Mouse (Mus musculus) neural tube, embryonic 14.5 days (tissue): ENCODE data around the gene Pdzrn3. TPM values are rescaled to one million over a fixed set of nuclear protein-coding genes. Genes with fewer than 3 reads are reported as not detected.

Experiments
- ATAC-seq: fragments of 200-750 bp; cut with Nextera tagmentation; 2 replicates; pipeline ENCODE4 v1.8.0; 2017; ENCODE audit warnings: low read depth, mild to moderate bottlenecking, moderate TSS enrichment, moderate library complexity
- H3K27ac ChIP-seq: fragments of 300-500 bp; sonication (generic); 2 replicates; pipeline ENCODE4 v1.5.1; 2014; ENCODE audit warnings: low read depth, mild to moderate bottlenecking, control low read depth, low read length, moderate library complexity, mixed read lengths
- H3K27me3 ChIP-seq: fragments of 300-500 bp; sonication (generic); 2 replicates; pipeline ENCODE4 v1.6.1; 2014; ENCODE audit warnings: low read length; ENCODE audit not compliant: control insufficient read depth, insufficient read depth
- H3K36me3 ChIP-seq: fragments of 300-500 bp; sonication (generic); 2 replicates; pipeline ENCODE4 v1.6.1; 2014; ENCODE audit warnings: low read length, mixed read lengths; ENCODE audit not compliant: control insufficient read depth, insufficient read depth
- H3K4me1 ChIP-seq: fragments of 300-500 bp; sonication (generic); 2 replicates; pipeline ENCODE4 v1.6.1; 2014; ENCODE audit warnings: low read length; ENCODE audit not compliant: control insufficient read depth, insufficient read depth
- H3K4me2 ChIP-seq: fragments of 300-500 bp; sonication (generic); 2 replicates; pipeline ENCODE4 v1.6.1; 2014; ENCODE audit warnings: mild to moderate bottlenecking, low read depth, low read length, control low read depth
- H3K4me3 ChIP-seq: fragments of 300-500 bp; sonication (generic); 2 replicates; pipeline ENCODE4 v1.5.1; 2014; ENCODE audit warnings: low read depth, low read length, control low read depth, mixed read lengths
- H3K9ac ChIP-seq: fragments of 300-500 bp; sonication (generic); replicated peaks from 2 replicates; pipeline ENCODE4 v1.6.1; 2014; ENCODE audit warnings: low read depth, mild to moderate bottlenecking, control low read depth, low read length, mixed read lengths
- H3K9me3 ChIP-seq: fragments of 300-500 bp; sonication (generic); 2 replicates; pipeline ENCODE4 v1.6.1; 2016; ENCODE audit warnings: low read length; ENCODE audit not compliant: control insufficient read depth
- WGBS: fragments of 180-500 bp; shearing (Covaris S2); extraction: QIAGEN DNeasy Blood & Tissue Kit; methylation state at CpG from one replicate; pipeline ENCODE4 v1.1.7; 2014; 5-methylcytosine and 5-hydroxymethylcytosine counted together
- polyA plus RNA-seq: library from polyadenylated mRNA; unstranded; fragments of >200 nt; fragmentation: Nextera tagmentation; extraction: Ambion mirVana; gene quantifications from 2 replicates; pipeline ENCODE4 v1.2.1, GENCODE M21; 2014

Pdzrn3 gene
- polyA plus RNA-seq, 1 experiment from 2014 or later, result 28.4 TPM

- H3K4me1 ChIP-seq, result no peaks in the 10 kb centered on the region
- 13% methylated on average over 11 of the region's 11 CpGs for WGBS
- ATAC-seq, result peak; percentile 75
- H3K36me3 ChIP-seq, result no peaks in the 10 kb centered on the region
- H3K27me3 ChIP-seq, result no peaks in the 10 kb centered on the region
- H3K4me2 ChIP-seq, result no peak overlapping the region
- no peak overlapping the region for H3K27ac ChIP-seq
- no peaks in the 10 kb centered on the region for H3K9me3 ChIP-seq
- H3K4me3 ChIP-seq, result no peak overlapping the region
- no peak overlapping the region for H3K9ac ChIP-seq
These were observed 69.6 kb downstream of the Pdzrn3 start for GRCm38 (mm10) chr6:101307964-101308531.

- Histone ChIP-seq H3K4me2 (no peak overlapping the region), H3K9me3 (no peaks in the 10 kb centered on the region), H3K4me3 (no peak overlapping the region), H3K36me3 (no peaks in the 10 kb centered on the region), H3K27me3 (no peaks in the 10 kb centered on the region), H3K9ac (no peak overlapping the region), H3K4me1 (no peaks in the 10 kb centered on the region), H3K27ac (no peak overlapping the region)
- ATAC-seq, result no peak
- WGBS, result 76% methylated on average over 7 of the region's 7 CpGs
These were observed 70.9 kb downstream of the Pdzrn3 start for GRCm38 (mm10) chr6:101306834-101307233.

- no peak overlapping the region for H3K4me2 ChIP-seq
- no peak overlapping the region for H3K4me3 ChIP-seq
- no peaks in the 10 kb centered on the region for H3K4me1 ChIP-seq
- no peak overlapping the region for H3K9ac ChIP-seq
- no peak overlapping the region for H3K27ac ChIP-seq
- no peaks in the 10 kb centered on the region for H3K36me3 ChIP-seq
- 94% methylated on average over 6 of the region's 6 CpGs for WGBS
- no peak for ATAC-seq
- no peaks in the 10 kb centered on the region for H3K27me3 ChIP-seq
- no peaks in the 10 kb centered on the region for H3K9me3 ChIP-seq
These were observed 72.2 kb downstream of the Pdzrn3 start for GRCm38 (mm10) chr6:101305543-101305942.

GRCm38 (mm10) chr6:101303959-101304738 is 73.5 kb downstream of the Pdzrn3 start:
- no peak overlapping the region for H3K4me2 ChIP-seq
- H3K27me3 ChIP-seq, result no peaks in the 10 kb centered on the region
- no peak overlapping the region for H3K4me3 ChIP-seq
- no peaks in the 10 kb centered on the region for H3K9me3 ChIP-seq
- no peak for ATAC-seq
- H3K36me3 ChIP-seq, result no peaks in the 10 kb centered on the region
- WGBS, result 92% methylated on average over 11 of the region's 11 CpGs
- no peak overlapping the region for H3K9ac ChIP-seq
- no peak overlapping the region for H3K27ac ChIP-seq
- no peaks in the 10 kb centered on the region for H3K4me1 ChIP-seq

- ATAC-seq, result no peak
These were observed 74.2 kb downstream of the Pdzrn3 start for GRCm38 (mm10) chr6:101303501-101303900.

GRCm38 (mm10) chr6:101301154-101301553 is 76.5 kb downstream of the Pdzrn3 start:
- Histone ChIP-seq H3K9me3 (no peaks in the 10 kb centered on the region), H3K27ac (no peak overlapping the region), H3K4me2 (no peak overlapping the region), H3K27me3 (no peaks in the 10 kb centered on the region), H3K36me3 (no peaks in the 10 kb centered on the region), H3K4me1 (no peaks in the 10 kb centered on the region), H3K9ac (no peak overlapping the region), H3K4me3 (no peak overlapping the region)
- 87% methylated on average over 8 of the region's 8 CpGs for WGBS
- ATAC-seq, result no peak

More at GRCm38 (mm10) chr6:101303501-101303900, 74.2 kb downstream of the Pdzrn3 start:
- Histone ChIP-seq H3K36me3 (no peaks in the 10 kb centered on the region), H3K4me1 (no peaks in the 10 kb centered on the region), H3K27ac (no peak overlapping the region), H3K9ac (no peak overlapping the region), H3K4me2 (no peak overlapping the region), H3K9me3 (no peaks in the 10 kb centered on the region), H3K27me3 (no peaks in the 10 kb centered on the region), H3K4me3 (no peak overlapping the region)
- WGBS, result 93% methylated on average over 1 of the region's 1 CpGs

- no peaks in the 10 kb centered on the region for H3K27me3 ChIP-seq
- H3K9me3 ChIP-seq, result no peaks in the 10 kb centered on the region
- H3K4me3 ChIP-seq, result no peak overlapping the region
- 95% methylated on average over 2 of the region's 2 CpGs for WGBS
- no peak overlapping the region for H3K27ac ChIP-seq
- H3K4me1 ChIP-seq, result no peaks in the 10 kb centered on the region
- no peak overlapping the region for H3K4me2 ChIP-seq
- no peak for ATAC-seq
- H3K9ac ChIP-seq, result no peak overlapping the region
- H3K36me3 ChIP-seq, result no peaks in the 10 kb centered on the region
These were observed 78.3 kb downstream of the Pdzrn3 start for GRCm38 (mm10) chr6:101299434-101299833.

GRCm38 (mm10) chr6:101297563-101298520 is 79.9 kb downstream of the Pdzrn3 start:
- Histone ChIP-seq H3K27ac (no peak overlapping the region), H3K27me3 (no peaks in the 10 kb centered on the region), H3K4me3 (no peak overlapping the region), H3K9ac (no peak overlapping the region), H3K4me1 (no peaks in the 10 kb centered on the region), H3K4me2 (no peak overlapping the region), H3K36me3 (no peaks in the 10 kb centered on the region), H3K9me3 (no peaks in the 10 kb centered on the region)
- WGBS, result 91% methylated on average over 15 of the region's 15 CpGs
- ATAC-seq, result no peak
